Mouse (Mus musculus): Measurements from ENCODE around the gene Rgs6.

- TF ChIP-seq CTCF (IDR thresholded peaks at IDR 0.05; ENCODE audit: low read depth) (no peak), EP300 (optimal IDR thresholded peaks at IDR 0.05) (no peak)
These were observed 333.4 kb downstream of the Rgs6 start for GRCm38 (mm10) chr12:82921287-82922015.

Measured in stomach, postnatal 0 days (tissue).